Mouse (Mus musculus): ENCODE measurements around the gene Lsm10. TPM values are rescaled to one million over a fixed set of nuclear protein-coding genes. Genes with fewer than 3 reads are reported as not detected.

The Lsm10 gene
- polyA plus RNA-seq, 1 experiment from 2014 or later = 48.5 TPM

- no peak for DNase-seq (ENCODE audit: low spot score)
- H3K27me3 ChIP-seq (replicated peaks; ENCODE audit: low read depth, poor library complexity, severe bottlenecking) = no peaks in the 10 kb centered on the region
- 91% methylated on average over 4 of the region's 4 CpGs for WGBS
- H3K36me3 ChIP-seq (replicated peaks) = peaks cover 91% of the 10 kb centered on the region
- H3K4me1 ChIP-seq = peaks cover 43% of the 10 kb centered on the region
- H3K27ac ChIP-seq (replicated peaks) = no peak overlapping the region
- H3K4me3 ChIP-seq = no peak overlapping the region
- no peaks in the 10 kb centered on the region for H3K9me3 ChIP-seq
These were observed 37.8 kb downstream of the Lsm10 start for GRCm38 (mm10) chr4:126134236-126134635.

- no peak overlapping the region for H3K27ac ChIP-seq (replicated peaks)
- H3K4me3 ChIP-seq = no peak overlapping the region
- peaks cover 91% of the 10 kb centered on the region for H3K36me3 ChIP-seq (replicated peaks)
- peaks cover 39% of the 10 kb centered on the region for H3K4me1 ChIP-seq
- DNase-seq (ENCODE audit: low spot score) = no peak
- no peaks in the 10 kb centered on the region for H3K9me3 ChIP-seq
- WGBS = 91% methylated on average over 4 of the region's 4 CpGs
- no peaks in the 10 kb centered on the region for H3K27me3 ChIP-seq (replicated peaks; ENCODE audit: low read depth, poor library complexity, severe bottlenecking)
These were observed 38.2 kb downstream of the Lsm10 start for GRCm38 (mm10) chr4:126134639-126135038.

GRCm38 (mm10) chr4:126137773-126138172, 41.4 kb downstream of the Lsm10 start:
- no peak overlapping the region for H3K4me3 ChIP-seq
- no peaks in the 10 kb centered on the region for H3K27me3 ChIP-seq (replicated peaks; ENCODE audit: low read depth, poor library complexity, severe bottlenecking)
- H3K4me1 ChIP-seq = peaks cover 25% of the 10 kb centered on the region
- H3K27ac ChIP-seq (replicated peaks) = 0 out of 2 replicates have a peak overlapping the region, but pooled peaks have one; percentile 14
- 79% methylated on average over 4 of the region's 4 CpGs for WGBS
- H3K36me3 ChIP-seq (replicated peaks) = peaks cover 81% of the 10 kb centered on the region
- H3K9me3 ChIP-seq = no peaks in the 10 kb centered on the region
- no peak for DNase-seq (ENCODE audit: low spot score)

- Histone ChIP-seq H3K4me3 (no peak overlapping the region), H3K27ac (replicated peaks) (peak overlapping the region; percentile 44; the same call in 1 of the 2 replicates), H3K4me1 (peaks cover 28% of the 10 kb centered on the region), H3K9me3 (no peaks in the 10 kb centered on the region), H3K27me3 (replicated peaks; ENCODE audit: low read depth, poor library complexity, severe bottlenecking) (no peaks in the 10 kb centered on the region; the same call in 1 of the 2 replicates), H3K36me3 (replicated peaks) (peaks cover 49% of the 10 kb centered on the region)
- no peak for DNase-seq (ENCODE audit: low spot score)
- WGBS = 68% methylated on average over 5 of the region's 5 CpGs
These were observed 44.6 kb downstream of the Lsm10 start for GRCm38 (mm10) chr4:126141021-126141420.

GRCm38 (mm10) chr4:126145396-126145795, 49.0 kb downstream of the Lsm10 start:
- H3K27ac ChIP-seq (replicated peaks) = peak overlapping the region; percentile 95
- WGBS = 35% methylated on average over 4 of the region's 4 CpGs
- H3K4me1 ChIP-seq = peaks cover 68% of the 10 kb centered on the region
- H3K9me3 ChIP-seq = no peaks in the 10 kb centered on the region
- no peak overlapping the region for H3K4me3 ChIP-seq
- peaks cover 31% of the 10 kb centered on the region for H3K27me3 ChIP-seq (replicated peaks; ENCODE audit: low read depth, poor library complexity, severe bottlenecking)
- H3K36me3 ChIP-seq (replicated peaks) = peaks cover 14% of the 10 kb centered on the region
- DNase-seq (ENCODE audit: low spot score) = no peak

- peak; percentile 43 for DNase-seq (ENCODE audit: low spot score)
- no peaks in the 10 kb centered on the region for H3K9me3 ChIP-seq
- peaks cover 73% of the 10 kb centered on the region for H3K4me1 ChIP-seq
- H3K27ac ChIP-seq (replicated peaks) = peak overlapping the region; percentile 95
- peaks cover 46% of the 10 kb centered on the region for H3K27me3 ChIP-seq (replicated peaks; ENCODE audit: low read depth, poor library complexity, severe bottlenecking)
- 27% methylated on average over 9 of the region's 9 CpGs for WGBS
- H3K36me3 ChIP-seq (replicated peaks) = peaks cover 19% of the 10 kb centered on the region
- peak overlapping the region; percentile 80 for H3K4me3 ChIP-seq
These were observed 50.6 kb downstream of the Lsm10 start for GRCm38 (mm10) chr4:126146974-126147532.

GRCm38 (mm10) chr4:126147533-126148160, 51.2 kb downstream of the Lsm10 start, which contains the start of gene Eva1b:
Eva1b (plus strand) TSS chr4:126147744.
- under 1% methylated on average over 24 of the region's 24 CpGs for WGBS
- Histone ChIP-seq H3K27ac (replicated peaks) (peak within 1 kb of the TSS; percentile 95), H3K4me3 (peak within 1 kb of the TSS; percentile 80), H3K4me1 (peaks cover 71% of the 10 kb centered on the region), H3K9me3 (no peaks in the 10 kb centered on the region), H3K36me3 (replicated peaks) (peaks cover 23% of the 10 kb centered on the region), H3K27me3 (replicated peaks; ENCODE audit: low read depth, poor library complexity, severe bottlenecking) (peaks cover 46% of the 10 kb centered on the region)
- peak; percentile 89 for DNase-seq (ENCODE audit: low spot score)

Other genes with a start within 250 kb of the Lsm10 start
- gene Csf3r, start 72.1 kb upstream of the Lsm10 start, polyA plus RNA-seq (2016; fragmentation: Nextera tagmentation; extraction: Ambion mirVana) = 0.54 and 0.60 TPM in 2 replicates
- 161 and 164 TPM in 2 replicates for gene Mrps15, start 49.7 kb upstream of the Lsm10 start, polyA plus RNA-seq (2016; fragmentation: Nextera tagmentation; extraction: Ambion mirVana)
- gene Oscp1, start 38.1 kb upstream of the Lsm10 start, polyA plus RNA-seq (2016; fragmentation: Nextera tagmentation; extraction: Ambion mirVana) = 21.9 and 24.2 TPM in 2 replicates
- gene Stk40, start 7.3 kb downstream of the Lsm10 start, polyA plus RNA-seq (2016; fragmentation: Nextera tagmentation; extraction: Ambion mirVana) = 43.8 and 44.5 TPM in 2 replicates
- 37.1 and 38.9 TPM in 2 replicates for gene Eva1b, start 51.1 kb downstream of the Lsm10 start, polyA plus RNA-seq (2016; fragmentation: Nextera tagmentation; extraction: Ambion mirVana)
- gene Sh3d21, start 66.9 kb downstream of the Lsm10 start, polyA plus RNA-seq (2016; fragmentation: Nextera tagmentation; extraction: Ambion mirVana) = 2.0 and 3.1 TPM in 2 replicates
- 262 and 263 TPM in 2 replicates for gene Thrap3, start 106.1 kb downstream of the Lsm10 start, polyA plus RNA-seq (2016; fragmentation: Nextera tagmentation; extraction: Ambion mirVana)
- gene Map7d1, start 159.7 kb downstream of the Lsm10 start, polyA plus RNA-seq (2016; fragmentation: Nextera tagmentation; extraction: Ambion mirVana) = 60.9 and 62.9 TPM in 2 replicates
- 91.8 and 92.3 TPM in 2 replicates for gene Trappc3, start 165.7 kb downstream of the Lsm10 start, polyA plus RNA-seq (2016; fragmentation: Nextera tagmentation; extraction: Ambion mirVana)
- 7.3 and 11.2 TPM in 2 replicates for gene Col8a2, start 190.2 kb downstream of the Lsm10 start, polyA plus RNA-seq (2016; fragmentation: Nextera tagmentation; extraction: Ambion mirVana)
- gene Adprhl2, start 225.1 kb downstream of the Lsm10 start, polyA plus RNA-seq (2016; fragmentation: Nextera tagmentation; extraction: Ambion mirVana) = 92.3 and 93.2 TPM in 2 replicates
- gene Tekt2, start 229.1 kb downstream of the Lsm10 start, polyA plus RNA-seq (2016; fragmentation: Nextera tagmentation; extraction: Ambion mirVana) = 1.4 TPM in 2 replicates